ENCODE assay signal across 10 mouse cellular contexts in the genomic region with DNA sequence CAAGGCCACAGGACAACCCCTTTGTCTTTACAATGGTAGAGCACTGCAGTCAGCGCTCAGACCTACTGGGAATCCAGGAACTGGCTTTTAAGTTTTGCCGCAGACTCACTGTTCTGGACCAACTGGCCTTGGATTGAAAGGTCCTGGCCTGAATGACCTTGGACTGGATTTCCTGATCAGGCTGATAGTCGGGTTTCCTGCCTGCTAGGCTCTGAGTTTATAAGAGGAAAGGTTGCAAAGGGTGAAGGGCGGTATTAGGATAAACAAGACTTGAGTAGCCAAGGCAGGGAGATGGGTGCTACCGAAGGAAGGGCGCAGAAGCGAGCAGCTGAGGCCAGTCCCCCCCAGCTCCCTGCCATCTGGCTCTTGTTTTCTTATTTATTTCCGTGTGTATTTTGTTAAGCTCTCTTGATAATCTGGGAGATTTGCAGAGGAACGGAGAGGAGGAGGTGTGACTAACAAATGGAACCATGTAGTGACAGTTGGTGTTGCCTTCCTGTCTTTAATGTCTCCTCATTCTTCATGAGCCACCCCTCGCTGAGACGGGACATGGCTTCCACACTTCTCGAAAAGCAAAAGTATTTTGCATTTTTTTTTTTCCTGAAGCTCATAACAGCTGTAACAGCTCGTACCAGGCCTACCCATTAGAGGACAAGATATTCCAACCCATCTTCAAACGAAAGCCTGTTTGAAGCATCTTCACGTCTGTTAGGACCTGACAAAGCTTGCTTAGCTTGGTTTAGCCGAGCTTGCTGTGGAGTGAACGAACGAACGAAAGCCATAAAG.
DNase-seq lines count a peak whose midpoint lies in the region; ATAC-seq and TF ChIP-seq lines count a peak whose summit lies in the region.
"Had no signal": no experiment of that assay in that cellular context is flagged by ENCODE, and none has a peak within 500 bp of the region (broad histone marks: within the 10 kb centered on the region; RNA-seq: fewer than 3 reads in every experiment).

No protein-coding gene starts in this region.

- H3K9me3 ChIP-seq in liver, embryonic 16.5 days (replicated peaks; ENCODE audit: control insufficient read depth, low read length): no peaks in the 10 kb centered on the region
- H3K9me3 ChIP-seq in hindbrain, embryonic 16.5 days (ENCODE audit: control insufficient read depth, low read length): no peaks in the 10 kb centered on the region
- H3K9me3 ChIP-seq: liver, embryonic 15.5 days had no signal

- H3K4me3 ChIP-seq in spleen, adult 2 months (ENCODE audit: extremely low read depth, insufficient read depth, insufficient read length): peak overlapping the region; percentile 42; the same call in 1 of the 2 replicates
- no peak overlapping the region for H3K4me3 ChIP-seq in liver, embryonic 16.5 days (ENCODE audit: low read depth, low read length)
- no peak overlapping the region for H3K4me3 ChIP-seq in small intestine, adult 2 months (ENCODE audit: low read depth, low read length)
- no peak overlapping the region for H3K4me3 ChIP-seq in hindbrain, embryonic 16.5 days (ENCODE audit: low read length)
- H3K4me3 ChIP-seq: liver, embryonic 15.5 days had no signal

- TF ChIP-seq POLR2A in spleen, adult 2 months (IDR thresholded peaks at IDR 0.05; ENCODE audit: low read depth, low read length): no peak
- no peak for TF ChIP-seq POLR2A in small intestine, adult 2 months (IDR thresholded peaks at IDR 0.05; ENCODE audit: low read depth, low read length)

- H3K9ac ChIP-seq in liver, embryonic 16.5 days (ENCODE audit: low read depth, low read length): no peak overlapping the region
- no peak overlapping the region for H3K9ac ChIP-seq in hindbrain, embryonic 16.5 days (ENCODE audit: low read depth, low read length)
- H3K9ac ChIP-seq: liver, embryonic 15.5 days had no signal

- intact Hi-C loops in heart, postnatal 10 days (cut with DNase I): no loop called here

- H3K4me1 ChIP-seq in spleen, adult 2 months (ENCODE audit: control insufficient read depth, insufficient read depth, insufficient read length): peaks cover 5% of the 10 kb centered on the region; the same call in 1 of the 2 replicates
- no peaks in the 10 kb centered on the region; the same call in none of the 2 replicates for H3K4me1 ChIP-seq in liver, embryonic 16.5 days (ENCODE audit: control insufficient read depth, low read depth, low read length)
- H3K4me1 ChIP-seq in small intestine, adult 2 months (ENCODE audit: control insufficient read depth, insufficient read depth, insufficient read length, low read length): peaks cover 10% of the 10 kb centered on the region
- H3K4me1 ChIP-seq in hindbrain, embryonic 16.5 days (ENCODE audit: control insufficient read depth, insufficient read depth, low read depth, low read length): no peaks in the 10 kb centered on the region

- 44% methylated on average over 19 of the region's 19 CpGs for WGBS in spleen, adult 2 months
- 28% methylated on average over 19 of the region's 19 CpGs for WGBS in liver, embryonic 16.5 days (ENCODE audit: insufficient replicate concordance)
- 46% methylated on average over 19 of the region's 19 CpGs for WGBS in small intestine, adult 2 months
- WGBS in hindbrain, embryonic 16.5 days: 79% methylated on average over 19 of the region's 19 CpGs

- ATAC-seq in liver, embryonic 16.5 days (ENCODE audit: low read depth): no peak
- ATAC-seq in hindbrain, embryonic 16.5 days: no peak

- H3K27ac ChIP-seq in spleen, adult 2 months (ENCODE audit: insufficient read depth, low read length): no peak overlapping the region
- H3K27ac ChIP-seq in liver, embryonic 16.5 days (ENCODE audit: low read length): no peak overlapping the region
- H3K27ac ChIP-seq in small intestine, adult 2 months (ENCODE audit: insufficient read depth, low read depth, low read length): peak overlapping the region; percentile 4; the same call in 1 of the 2 replicates
- H3K27ac ChIP-seq in hindbrain, embryonic 16.5 days (ENCODE audit: low read depth, low read length): no peak overlapping the region
- H3K27ac ChIP-seq: liver, embryonic 15.5 days had no signal

- peak overlapping the region; percentile 18; the same call in 1 of the 2 replicates for H3K4me2 ChIP-seq in liver, embryonic 16.5 days (ENCODE audit: low read depth, low read length)
- H3K4me2 ChIP-seq in hindbrain, embryonic 16.5 days (ENCODE audit: low read length): no peak overlapping the region
- H3K4me2 ChIP-seq: liver, embryonic 15.5 days had no signal

- TF ChIP-seq CTCF in spleen, adult 2 months (IDR thresholded peaks at IDR 0.05; ENCODE audit: extremely low read depth, insufficient read depth, insufficient read length, insufficient replicate concordance): no peak
- TF ChIP-seq CTCF in small intestine, adult 2 months (IDR thresholded peaks at IDR 0.05; ENCODE audit: extremely low read depth, insufficient read length, insufficient replicate concordance, low read depth, low read length): no peak

- H3K27me3 ChIP-seq in spleen, adult 2 months (ENCODE audit: control insufficient read depth, insufficient read depth, low read length): no peaks in the 10 kb centered on the region
- H3K27me3 ChIP-seq in liver, embryonic 16.5 days (ENCODE audit: control insufficient read depth, insufficient read depth, low read depth, low read length): no peaks in the 10 kb centered on the region
- H3K27me3 ChIP-seq in small intestine, adult 2 months (ENCODE audit: control insufficient read depth, insufficient read depth, low read length): no peaks in the 10 kb centered on the region
- H3K27me3 ChIP-seq in hindbrain, embryonic 16.5 days (replicated peaks; ENCODE audit: control insufficient read depth, insufficient read depth, low read length): no peaks in the 10 kb centered on the region
- H3K27me3 ChIP-seq: liver, embryonic 15.5 days had no signal

- H3K36me3 ChIP-seq in spleen, adult 2 months (ENCODE audit: control insufficient read depth, insufficient read depth, low read length): no peaks in the 10 kb centered on the region
- H3K36me3 ChIP-seq in liver, embryonic 16.5 days (ENCODE audit: control insufficient read depth, insufficient read depth): no peaks in the 10 kb centered on the region
- H3K36me3 ChIP-seq in small intestine, adult 2 months (ENCODE audit: control insufficient read depth, insufficient read depth, low read length): no peaks in the 10 kb centered on the region
- no peaks in the 10 kb centered on the region for H3K36me3 ChIP-seq in hindbrain, embryonic 16.5 days (ENCODE audit: control insufficient read depth, insufficient read depth, low read length)
- H3K36me3 ChIP-seq: liver, embryonic 15.5 days had no signal

- DNase-seq in spleen, adult 2 months (ENCODE audit: low read depth in 1 of 2, low spot score in 2 of 2): no peak
- DNase-seq in spleen, adult 18-20 months: no peak
- DNase-seq in embryo, embryonic 11 days: peak; percentile 24
- no peak for DNase-seq in layer of hippocampus, adult 9-11 months
- DNase-seq in heart, postnatal 10 days: no peak
- DNase-seq: cerebellum, postnatal 14 days had no signal
